Mouse (Mus musculus) heart, embryonic 12.5 days (tissue): ENCODE results near the gene Stap2. TPM values are rescaled to one million over a fixed set of nuclear protein-coding genes. Genes with fewer than 3 reads are reported as not detected.

Experiments used
- ATAC-seq: fragments of 200-750 bp; cut with Nextera tagmentation; 2 replicates; pipeline ENCODE4 v1.8.0; 2017; ENCODE audit warnings: moderate TSS enrichment, moderate library complexity; ENCODE audit not compliant: insufficient number of reproducible peaks, low FRiP score
- H3K27ac ChIP-seq: fragments of 300-500 bp; sonication (generic); 2 replicates; pipeline ENCODE4 v1.5.1; 2016; ENCODE audit warnings: mild to moderate bottlenecking, moderate library complexity; ENCODE audit not compliant: poor library complexity, severe bottlenecking
- H3K27me3 ChIP-seq: fragments of 300-500 bp; sonication (generic); replicated peaks from 2 replicates; pipeline ENCODE4 v1.6.1; 2016; ENCODE audit warnings: mild to moderate bottlenecking, moderate library complexity
- H3K36me3 ChIP-seq: fragments of 300-500 bp; sonication (generic); 2 replicates; pipeline ENCODE4 v1.6.1; 2016; ENCODE audit warnings: mild to moderate bottlenecking, moderate library complexity
- H3K4me1 ChIP-seq: fragments of 300-500 bp; sonication (generic); replicated peaks from 2 replicates; pipeline ENCODE4 v1.6.1; 2016; ENCODE audit warnings: mild to moderate bottlenecking
- H3K4me2 ChIP-seq: fragments of 300-500 bp; sonication (generic); 2 replicates; pipeline ENCODE4 v1.6.1; 2016; ENCODE audit warnings: mild to moderate bottlenecking, moderate library complexity
- H3K4me3 ChIP-seq: fragments of 300-500 bp; sonication (generic); 2 replicates; pipeline ENCODE4 v1.5.1; 2016; ENCODE audit warnings: mild to moderate bottlenecking
- H3K9ac ChIP-seq: fragments of 300-500 bp; sonication (generic); 2 replicates; pipeline ENCODE4 v1.6.1; 2016; ENCODE audit warnings: mild to moderate bottlenecking, moderate library complexity
- H3K9me3 ChIP-seq: fragments of 300-500 bp; sonication (generic); replicated peaks from 2 replicates; pipeline ENCODE4 v1.6.1; 2016; ENCODE audit warnings: mild to moderate bottlenecking, moderate library complexity
- whole genome bisulfite sequencing: fragments of 180-500 bp; shearing (Covaris S2); methylation state at CpG from one replicate; pipeline ENCODE4 v1.1.7; 2016; 5-methylcytosine and 5-hydroxymethylcytosine counted together
- polyA plus RNA-seq: library from polyadenylated mRNA; unstranded; fragments of >200 nt; fragmentation: Nextera tagmentation; extraction: Ambion mirVana; gene quantifications from 2 replicates; pipeline ENCODE4 v1.2.1, GENCODE M21; 2016

Stap2 gene
- 10.2 and 10.4 TPM in 2 replicates for polyA plus RNA-seq

DNA sequence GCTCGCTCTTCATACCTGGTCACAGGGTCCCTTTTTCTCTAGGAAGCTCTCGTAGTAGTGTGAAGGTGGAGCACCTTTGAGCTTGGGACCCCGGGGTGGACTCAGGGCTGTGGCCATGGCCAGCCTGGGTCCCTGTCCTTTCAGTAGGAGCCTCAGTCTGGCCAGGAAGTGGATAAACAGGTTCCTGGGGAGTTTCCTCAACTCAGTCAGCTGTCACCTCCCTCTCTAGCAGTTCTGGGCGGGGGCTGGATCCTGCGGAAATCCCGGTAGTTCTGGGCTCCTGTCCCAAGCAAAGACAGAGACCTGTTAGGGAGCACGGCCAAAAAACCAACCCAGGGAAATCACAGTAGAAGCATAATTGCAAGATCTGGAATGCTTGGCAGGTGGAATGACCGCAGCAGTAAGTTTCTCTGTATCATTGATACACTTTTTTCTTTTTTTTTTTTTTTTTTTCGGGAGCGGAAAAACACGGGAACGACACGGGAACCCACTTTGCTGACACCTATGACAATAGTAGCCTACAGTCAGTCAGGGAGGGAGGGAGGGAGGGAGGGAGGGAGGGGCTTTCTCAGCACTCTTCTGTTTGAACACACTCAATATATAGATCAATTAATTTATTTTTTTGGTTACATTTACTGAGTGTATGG is at the start of gene Stap2, which contains the start of gene Mpnd:
Stap2 (minus strand) TSS at position 170 of the 647 bp plus-strand sequence.
Mpnd (plus strand) TSS at position 297 of the 647 bp plus-strand sequence.
- Histone ChIP-seq H3K4me2 (peak within 1 kb of the TSS; percentile 52), H3K4me3 (peak within 1 kb of the TSS; percentile 32), H3K36me3 (0 out of 2 replicates have a peak, but pooled peaks cover 2% of the 10 kb centered on the region), H3K9me3 (no peaks in the 10 kb centered on the region), H3K9ac (peak within 1 kb of the TSS; percentile 8; the same call in 1 of the 2 replicates), H3K27me3 (peaks cover 14% of the 10 kb centered on the region), H3K4me1 (peaks cover 29% of the 10 kb centered on the region), H3K27ac (no peak within 1 kb of the TSS)
- ATAC-seq = no peak
- 24% methylated on average over 13 of the region's 13 CpGs for WGBS

DNA sequence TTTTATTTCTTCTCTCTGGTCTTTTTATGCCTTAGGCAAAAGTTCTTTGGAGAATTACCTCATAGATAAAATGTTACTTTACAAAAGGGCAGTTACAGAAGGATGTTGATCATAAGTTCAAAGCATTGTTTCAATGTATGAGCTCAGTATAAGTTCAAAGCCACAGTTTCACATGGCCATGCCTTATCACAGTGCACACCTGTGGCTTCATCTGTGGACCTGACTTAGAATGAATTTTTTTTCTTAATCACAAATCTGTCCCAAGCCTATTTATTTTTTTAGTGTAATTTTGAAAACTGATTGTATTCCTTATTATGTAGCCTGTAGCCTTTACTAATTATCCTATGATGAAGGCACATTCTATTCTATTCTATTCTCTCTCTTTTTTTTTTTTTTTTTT is 49.6 kb upstream of the Stap2 start:
- H3K36me3 ChIP-seq = peaks cover 73% of the 10 kb centered on the region
- no peaks in the 10 kb centered on the region for H3K27me3 ChIP-seq
- H3K4me3 ChIP-seq = no peak overlapping the region
- H3K4me2 ChIP-seq = no peak overlapping the region
- no peak for ATAC-seq
- H3K9ac ChIP-seq = no peak overlapping the region
- H3K4me1 ChIP-seq = peaks cover 2% of the 10 kb centered on the region; the same call in 1 of the 2 replicates
- no peak overlapping the region for H3K27ac ChIP-seq
- no peaks in the 10 kb centered on the region for H3K9me3 ChIP-seq

DNA sequence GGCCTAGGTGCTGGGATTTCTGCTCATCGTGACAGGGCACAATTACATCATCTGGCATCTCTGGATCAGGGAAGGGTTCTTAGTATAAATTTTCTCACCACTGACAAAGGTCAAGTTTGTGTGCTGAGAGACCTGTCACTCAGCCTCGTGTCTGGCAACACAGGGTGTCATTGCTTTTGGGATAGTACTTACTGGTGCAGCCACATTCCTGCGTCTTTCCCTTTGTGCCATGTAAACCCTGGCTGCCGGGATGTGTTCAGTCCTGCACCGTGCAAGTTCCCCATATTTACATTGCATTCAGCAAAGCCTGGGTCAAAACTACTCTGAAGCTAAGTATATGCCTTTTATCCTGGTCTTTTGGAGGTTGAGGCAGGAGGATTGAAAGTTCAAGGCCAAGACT is 46.0 kb upstream of the Stap2 start:
- no peak overlapping the region for H3K9ac ChIP-seq
- WGBS = 91% methylated on average over 5 of the region's 5 CpGs
- peaks cover 2% of the 10 kb centered on the region; the same call in 1 of the 2 replicates for H3K4me1 ChIP-seq
- H3K27me3 ChIP-seq = no peaks in the 10 kb centered on the region
- H3K9me3 ChIP-seq = no peaks in the 10 kb centered on the region
- H3K4me3 ChIP-seq = no peak overlapping the region
- no peak overlapping the region for H3K27ac ChIP-seq
- H3K36me3 ChIP-seq = peaks cover 72% of the 10 kb centered on the region
- no peak for ATAC-seq
- H3K4me2 ChIP-seq = no peak overlapping the region

DNA sequence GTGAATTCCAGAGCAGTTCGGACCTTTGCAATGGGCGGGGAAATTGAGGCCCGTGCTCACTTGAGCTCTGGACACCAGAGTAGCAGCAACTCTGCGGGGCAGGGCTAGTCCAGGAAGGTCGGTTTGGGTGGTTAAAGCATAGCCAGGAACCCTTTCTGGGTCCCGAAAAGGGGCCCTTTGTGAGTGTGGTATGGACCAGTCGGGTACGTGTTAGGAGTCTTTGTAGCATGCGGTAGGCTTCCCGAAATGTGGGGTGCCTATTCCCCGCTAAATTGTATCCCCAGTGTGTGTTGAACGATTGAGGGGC is 35.4 kb upstream of the Stap2 start:
- Histone ChIP-seq H3K9ac (peak overlapping the region; percentile 91), H3K36me3 (peaks cover 21% of the 10 kb centered on the region), H3K4me3 (peak overlapping the region; percentile 85), H3K4me1 (peaks cover 13% of the 10 kb centered on the region), H3K27me3 (no peaks in the 10 kb centered on the region), H3K27ac (peak overlapping the region; percentile 76), H3K9me3 (no peaks in the 10 kb centered on the region), H3K4me2 (peak overlapping the region; percentile 90)
- WGBS = 2% methylated on average over 12 of the region's 12 CpGs
- no peak for ATAC-seq

DNA sequence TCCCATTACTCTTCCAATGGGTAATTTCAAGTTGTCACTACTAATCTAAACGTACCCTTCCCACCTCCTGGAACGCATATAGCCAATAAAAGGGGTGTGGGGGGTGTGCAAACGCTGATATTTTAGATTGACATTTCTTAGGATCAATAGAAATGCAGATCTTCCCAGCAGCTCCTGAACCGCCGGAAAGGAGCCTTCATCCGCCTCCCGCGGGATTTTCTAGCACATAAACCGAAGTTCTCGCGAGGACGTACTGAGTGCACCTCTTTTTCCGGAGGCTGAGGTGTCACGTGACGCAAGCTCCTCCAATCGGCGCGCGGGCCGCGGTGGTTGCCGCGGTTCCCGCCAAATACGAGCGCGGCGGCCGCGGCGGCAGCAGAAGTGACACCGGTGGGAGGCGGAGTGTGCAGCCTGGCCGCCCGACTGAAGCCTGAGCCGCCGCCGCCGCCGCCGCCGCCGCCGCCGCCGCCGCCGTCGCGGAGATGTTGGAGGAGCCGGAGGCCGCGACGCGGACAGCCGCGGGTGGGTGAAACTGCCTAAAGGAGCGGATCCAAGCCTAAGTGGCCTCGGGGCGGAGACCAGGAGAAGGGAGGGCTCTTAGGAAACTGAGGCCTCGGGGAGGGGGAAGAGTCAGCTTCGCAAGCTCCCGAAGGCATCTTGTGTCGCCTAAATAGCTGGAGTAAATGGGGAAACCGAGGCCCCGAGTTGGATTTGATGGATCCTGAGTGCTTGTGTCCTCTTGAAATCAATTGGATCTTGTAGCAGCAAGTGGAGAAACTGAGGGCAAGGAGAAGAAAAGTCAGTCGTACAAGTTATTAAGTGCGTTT is 34.9 kb upstream of the Stap2 start, which contains the start of gene Chaf1a:
Chaf1a (plus strand) TSS at position 410 of the 827 bp plus-strand sequence.
- Histone ChIP-seq H3K9ac (peak within 1 kb of the TSS; percentile 91), H3K4me1 (peaks cover 16% of the 10 kb centered on the region), H3K36me3 (peaks cover 16% of the 10 kb centered on the region), H3K27me3 (no peaks in the 10 kb centered on the region), H3K27ac (peak within 1 kb of the TSS; percentile 76), H3K4me3 (peak within 1 kb of the TSS; percentile 85), H3K9me3 (no peaks in the 10 kb centered on the region), H3K4me2 (peak within 1 kb of the TSS; percentile 90)
- under 1% methylated on average over 68 of the region's 68 CpGs for WGBS
- peak; percentile 85 for ATAC-seq

DNA sequence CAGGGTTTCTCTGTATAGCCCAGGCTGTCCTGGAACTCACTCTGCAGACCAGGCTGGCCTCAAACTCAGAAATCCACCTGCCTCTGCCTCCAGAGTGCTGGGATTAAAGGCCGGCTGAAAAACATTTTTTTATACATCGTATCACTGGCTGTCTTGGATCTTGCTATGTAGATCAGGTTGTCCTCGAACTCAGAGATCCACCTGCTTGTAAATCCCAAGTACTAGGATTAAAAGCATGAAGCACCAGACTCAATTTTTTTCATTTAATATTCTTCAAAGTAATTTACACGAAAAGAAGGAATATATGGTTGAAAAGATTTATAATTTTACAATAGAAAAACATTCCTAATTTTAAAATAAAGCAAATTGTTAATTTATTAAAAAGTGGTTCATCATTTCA is 34.0 kb upstream of the Stap2 start:
- Histone ChIP-seq H3K9ac (no peak overlapping the region), H3K27ac (no peak overlapping the region), H3K27me3 (no peaks in the 10 kb centered on the region), H3K4me2 (peak overlapping the region; percentile 90), H3K36me3 (peaks cover 14% of the 10 kb centered on the region), H3K9me3 (no peaks in the 10 kb centered on the region), H3K4me1 (peaks cover 25% of the 10 kb centered on the region), H3K4me3 (no peak overlapping the region)
- no peak for ATAC-seq
- WGBS = 74% methylated on average over 4 of the region's 4 CpGs

DNA sequence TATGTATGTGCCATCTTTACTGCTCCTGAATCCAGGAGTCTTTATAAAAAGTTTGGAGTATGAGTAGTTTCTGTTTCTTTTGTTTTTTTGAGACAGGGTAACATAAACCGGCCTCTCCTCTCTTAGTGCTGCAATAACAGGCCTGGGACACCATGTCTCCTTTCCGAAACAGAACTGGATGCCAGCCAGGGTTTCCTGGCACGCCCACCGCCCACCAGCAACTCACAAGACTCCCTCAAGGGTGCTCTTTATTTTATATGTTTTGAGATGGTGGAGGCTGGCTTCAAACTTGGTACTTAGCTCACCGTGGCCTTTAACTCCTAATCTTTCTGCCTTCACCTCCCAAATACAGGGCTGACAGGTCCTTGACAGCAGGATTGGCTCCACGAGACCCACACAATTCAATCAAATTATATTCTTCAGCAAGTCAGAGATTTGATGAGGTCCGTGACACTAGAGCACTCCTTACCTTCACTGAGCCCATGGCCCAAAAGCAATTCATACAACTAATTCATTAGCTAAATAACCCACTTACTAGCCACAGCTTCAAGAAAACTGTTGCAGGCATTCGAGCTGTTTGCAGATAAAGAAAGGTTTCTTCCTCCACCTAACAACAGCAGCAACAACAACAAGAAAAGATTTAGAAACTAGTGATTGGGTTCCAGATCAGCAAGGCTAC is 33.3 kb upstream of the Stap2 start:
- Histone ChIP-seq H3K4me2 (no peak overlapping the region), H3K4me3 (no peak overlapping the region), H3K9ac (no peak overlapping the region), H3K4me1 (peaks cover 31% of the 10 kb centered on the region), H3K27ac (no peak overlapping the region), H3K36me3 (peaks cover 14% of the 10 kb centered on the region), H3K27me3 (no peaks in the 10 kb centered on the region), H3K9me3 (no peaks in the 10 kb centered on the region)
- 76% methylated on average over 8 of the region's 8 CpGs for whole genome bisulfite sequencing
- no peak for ATAC-seq

DNA sequence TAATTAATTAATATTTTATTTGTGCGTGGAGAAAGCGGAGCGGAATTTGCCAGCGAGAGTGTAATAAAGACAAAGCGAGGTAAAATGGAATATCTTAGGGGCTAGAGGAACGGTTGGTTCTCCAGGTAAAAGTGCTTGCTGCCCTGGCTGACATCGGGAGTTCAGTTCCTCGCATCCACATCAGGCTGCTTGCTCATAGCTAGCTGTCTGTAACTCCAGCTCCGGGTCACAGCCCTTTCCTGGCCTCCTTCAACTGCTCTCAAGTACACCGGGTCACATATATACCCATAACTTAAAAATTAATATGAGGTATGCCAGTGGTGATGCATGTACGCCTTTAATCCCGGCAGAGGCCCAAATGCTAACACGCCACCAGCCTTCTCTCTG is 31.5 kb upstream of the Stap2 start:
- Histone ChIP-seq H3K9me3 (no peaks in the 10 kb centered on the region), H3K4me2 (peak overlapping the region; percentile 72), H3K27ac (no peak overlapping the region), H3K36me3 (peaks cover 18% of the 10 kb centered on the region), H3K4me3 (peak overlapping the region; percentile 88), H3K27me3 (no peaks in the 10 kb centered on the region), H3K4me1 (peaks cover 48% of the 10 kb centered on the region), H3K9ac (no peak overlapping the region; the same call in 1 of the 2 replicates)
- WGBS = 37% methylated on average over 13 of the region's 13 CpGs
- ATAC-seq = no peak

DNA sequence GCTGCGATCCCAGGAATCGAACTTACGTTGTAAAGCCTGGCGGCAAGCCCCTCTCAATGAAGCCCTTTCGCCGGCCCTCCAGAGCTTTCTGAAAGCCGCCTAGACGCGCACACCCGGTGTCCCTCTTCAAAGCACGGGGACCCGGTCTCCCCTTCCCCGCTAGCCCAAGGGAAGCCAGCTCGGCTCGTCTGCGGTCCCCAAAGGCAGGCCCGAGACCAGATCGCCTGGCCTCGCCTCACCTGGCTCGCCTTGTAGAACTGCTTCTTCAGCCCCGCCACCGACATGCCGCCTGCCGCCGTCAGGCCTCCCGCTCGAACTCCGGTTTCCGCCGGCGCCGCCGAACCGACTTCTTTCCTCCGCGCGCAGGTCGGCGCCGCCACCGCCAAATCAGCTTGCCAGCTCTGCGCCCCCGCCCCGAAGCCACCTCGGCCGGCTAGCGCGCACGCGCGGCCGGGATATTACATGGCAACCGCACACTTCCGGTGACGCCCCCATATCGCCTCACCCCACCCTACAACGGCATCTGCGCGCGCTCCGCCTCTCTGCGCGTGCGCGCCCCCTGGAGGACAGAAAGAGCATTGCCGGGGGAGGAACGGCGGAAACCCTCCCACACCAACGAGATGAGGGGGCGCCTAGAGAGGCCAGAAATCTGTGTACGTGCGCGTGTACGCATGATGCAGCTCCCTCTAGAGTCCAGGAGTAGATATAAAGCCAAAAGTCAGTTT is 31.0 kb upstream of the Stap2 start, which contains the start of gene Sh3gl1:
Sh3gl1 (minus strand) TSS at position 460 of the 725 bp plus-strand sequence.
- WGBS = under 1% methylated on average over 74 of the region's 74 CpGs

DNA sequence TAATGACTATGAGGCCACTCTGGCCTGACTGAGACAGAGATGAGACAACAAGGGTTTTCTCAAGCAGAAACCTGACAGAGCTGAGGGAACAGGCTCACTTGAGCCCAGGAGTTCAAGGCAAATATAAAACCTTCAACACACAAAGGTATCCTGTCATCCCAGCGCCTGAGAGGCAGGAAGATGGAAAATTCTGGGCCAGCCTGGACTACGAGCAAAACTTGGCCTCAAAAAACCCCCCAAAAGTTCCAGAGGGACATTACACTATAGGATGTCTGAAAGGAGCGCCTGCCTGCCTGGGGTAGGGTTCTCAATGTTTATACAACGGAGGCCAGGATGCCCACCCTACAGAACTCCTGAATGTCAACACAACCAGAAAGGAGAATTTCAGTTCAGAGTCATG is 29.8 kb upstream of the Stap2 start:
- peak overlapping the region; percentile 72 for H3K4me2 ChIP-seq
- H3K9ac ChIP-seq = peak overlapping the region; percentile 65
- H3K9me3 ChIP-seq = no peaks in the 10 kb centered on the region
- peaks cover 21% of the 10 kb centered on the region for H3K36me3 ChIP-seq
- no peak for ATAC-seq
- no peak overlapping the region for H3K27ac ChIP-seq
- 72% methylated on average over 4 of the region's 4 CpGs for WGBS
- peaks cover 53% of the 10 kb centered on the region for H3K4me1 ChIP-seq
- peak overlapping the region; percentile 88 for H3K4me3 ChIP-seq
- no peaks in the 10 kb centered on the region for H3K27me3 ChIP-seq

More for the DNA sequence above, 31.0 kb upstream of the Stap2 start, which contains the start of gene Sh3gl1:
- no peaks in the 10 kb centered on the region for H3K27me3 ChIP-seq
- peak within 1 kb of the TSS; percentile 94 for H3K9ac ChIP-seq
- H3K4me1 ChIP-seq = peaks cover 49% of the 10 kb centered on the region
- H3K4me3 ChIP-seq = peak within 1 kb of the TSS; percentile 88
- H3K36me3 ChIP-seq = peaks cover 18% of the 10 kb centered on the region
- peak; percentile 93 for ATAC-seq
- peak within 1 kb of the TSS; percentile 79 for H3K27ac ChIP-seq
- no peaks in the 10 kb centered on the region for H3K9me3 ChIP-seq
- H3K4me2 ChIP-seq = peak within 1 kb of the TSS; percentile 72
